Mouse (Mus musculus) liver, embryonic 16.5 days (tissue): Measurements from ENCODE around the gene Prdm11. TPM values are rescaled to one million over a fixed set of nuclear protein-coding genes. Genes with fewer than 3 reads are reported as not detected.

Experiments used
- ATAC-seq: fragments of 200-750 bp; cut with Nextera tagmentation; 2 replicates; pipeline ENCODE4 v1.8.0; 2017; ENCODE audit warnings: low read depth, mild to moderate bottlenecking, moderate number of reproducible peaks, moderate library complexity
- H3K27ac ChIP-seq: fragments of 300-500 bp; sonication (generic); 2 replicates; pipeline ENCODE4 v1.5.1; 2014; ENCODE audit warnings: mild to moderate bottlenecking, low read length
- H3K27me3 ChIP-seq: fragments of 300-500 bp; sonication (generic); 2 replicates; pipeline ENCODE4 v1.6.1; 2014; ENCODE audit warnings: low read depth, low read length, mixed read lengths; ENCODE audit not compliant: control insufficient read depth, insufficient read depth
- H3K36me3 ChIP-seq: fragments of 300-500 bp; sonication (generic); 2 replicates; pipeline ENCODE4 v1.6.1; 2014; ENCODE audit warnings: mild to moderate bottlenecking; ENCODE audit not compliant: control insufficient read depth, insufficient read depth
- H3K4me1 ChIP-seq: fragments of 300-500 bp; sonication (generic); 2 replicates; pipeline ENCODE4 v1.6.1; 2014; ENCODE audit warnings: low read depth, low read length, mixed read lengths; ENCODE audit not compliant: control insufficient read depth
- H3K4me2 ChIP-seq: fragments of 300-500 bp; sonication (generic); 2 replicates; pipeline ENCODE4 v1.6.1; 2014; ENCODE audit warnings: low read depth, low read length, mixed read lengths
- H3K4me3 ChIP-seq: fragments of 300-500 bp; sonication (generic); 2 replicates; pipeline ENCODE4 v1.5.1; 2014; ENCODE audit warnings: low read depth, mild to moderate bottlenecking, low read length
- H3K9ac ChIP-seq: fragments of 300-500 bp; sonication (generic); 2 replicates; pipeline ENCODE4 v1.6.1; 2014; ENCODE audit warnings: low read depth, low read length
- H3K9me3 ChIP-seq: fragments of 300-500 bp; sonication (generic); replicated peaks from 2 replicates; pipeline ENCODE4 v1.6.1; 2016; ENCODE audit warnings: low read length; ENCODE audit not compliant: control insufficient read depth
- WGBS: fragments of 180-500 bp; shearing (Covaris S2); extraction: QIAGEN DNeasy Blood & Tissue Kit; methylation state at CpG from one replicate; pipeline ENCODE4 v1.1.7; 2014; ENCODE audit not compliant: insufficient replicate concordance; 5-methylcytosine and 5-hydroxymethylcytosine counted together
- polyA plus RNA-seq: library from polyadenylated mRNA; unstranded; fragments of >200 nt; fragmentation: Nextera tagmentation; extraction: Ambion mirVana; gene quantifications from 2 replicates; pipeline ENCODE4 v1.2.1, GENCODE M21; 2015

The Prdm11 gene
- polyA plus RNA-seq, 1 experiment from 2014 or later = 1.2 TPM

GRCm38 (mm10) chr2:93039706-93040105 is 6.3 kb downstream of the Prdm11 start:
- Histone ChIP-seq H3K9me3 (no peaks in the 10 kb centered on the region), H3K4me2 (no peak overlapping the region), H3K27me3 (no peaks in the 10 kb centered on the region), H3K36me3 (no peaks in the 10 kb centered on the region), H3K27ac (no peak overlapping the region), H3K9ac (no peak overlapping the region), H3K4me3 (no peak overlapping the region), H3K4me1 (peaks cover 8% of the 10 kb centered on the region)
- 74% methylated on average over 5 of the region's 5 CpGs for WGBS
- ATAC-seq = no peak

- Histone ChIP-seq H3K4me3 (no peak overlapping the region), H3K4me2 (no peak overlapping the region), H3K9ac (no peak overlapping the region), H3K9me3 (no peaks in the 10 kb centered on the region), H3K27ac (no peak overlapping the region), H3K27me3 (no peaks in the 10 kb centered on the region), H3K36me3 (no peaks in the 10 kb centered on the region), H3K4me1 (peaks cover 6% of the 10 kb centered on the region)
- WGBS = 40% methylated on average over 3 of the region's 3 CpGs
- ATAC-seq = no peak
These were observed 6.9 kb downstream of the Prdm11 start for GRCm38 (mm10) chr2:93039043-93039442.

- peaks cover 3% of the 10 kb centered on the region for H3K4me1 ChIP-seq
- WGBS = 38% methylated on average over 7 of the region's 7 CpGs
- H3K27me3 ChIP-seq = no peaks in the 10 kb centered on the region
- H3K27ac ChIP-seq = no peak overlapping the region
- ATAC-seq = 0 out of 2 replicates have a peak, but pooled peaks have one; percentile 24
- no peak overlapping the region for H3K4me3 ChIP-seq
- H3K4me2 ChIP-seq = no peak overlapping the region
- H3K36me3 ChIP-seq = no peaks in the 10 kb centered on the region
- no peak overlapping the region for H3K9ac ChIP-seq
- H3K9me3 ChIP-seq = no peaks in the 10 kb centered on the region
These were observed 10.3 kb downstream of the Prdm11 start for GRCm38 (mm10) chr2:93035631-93036030.

- no peaks in the 10 kb centered on the region for H3K27me3 ChIP-seq
- H3K9me3 ChIP-seq = no peaks in the 10 kb centered on the region
- no peak for ATAC-seq
- no peak overlapping the region for H3K4me3 ChIP-seq
- 77% methylated on average over 11 of the region's 11 CpGs for WGBS
- H3K4me1 ChIP-seq = peaks cover 3% of the 10 kb centered on the region
- H3K4me2 ChIP-seq = no peak overlapping the region
- no peak overlapping the region for H3K9ac ChIP-seq
- no peak overlapping the region for H3K27ac ChIP-seq
- no peaks in the 10 kb centered on the region for H3K36me3 ChIP-seq
These were observed 13.3 kb downstream of the Prdm11 start for GRCm38 (mm10) chr2:93032651-93033050.

- Histone ChIP-seq H3K4me2 (no peak overlapping the region), H3K9ac (no peak overlapping the region), H3K27ac (no peak overlapping the region), H3K36me3 (no peaks in the 10 kb centered on the region), H3K4me1 (peaks cover 3% of the 10 kb centered on the region), H3K27me3 (no peaks in the 10 kb centered on the region), H3K4me3 (no peak overlapping the region), H3K9me3 (no peaks in the 10 kb centered on the region)
- no peak for ATAC-seq
- WGBS = 85% methylated on average over 8 of the region's 8 CpGs
These were observed 13.9 kb downstream of the Prdm11 start for GRCm38 (mm10) chr2:93032049-93032448.

GRCm38 (mm10) chr2:93031021-93031420 is 14.9 kb downstream of the Prdm11 start:
- Histone ChIP-seq H3K27ac (no peak overlapping the region), H3K36me3 (no peaks in the 10 kb centered on the region), H3K4me2 (no peak overlapping the region), H3K4me1 (peaks cover 3% of the 10 kb centered on the region), H3K4me3 (no peak overlapping the region), H3K27me3 (no peaks in the 10 kb centered on the region), H3K9ac (no peak overlapping the region), H3K9me3 (no peaks in the 10 kb centered on the region)
- 65% methylated on average over 9 of the region's 9 CpGs for WGBS
- ATAC-seq = no peak

GRCm38 (mm10) chr2:93030101-93030500 is 15.9 kb downstream of the Prdm11 start:
- Histone ChIP-seq H3K4me1 (no peaks in the 10 kb centered on the region; the same call in 1 of the 2 replicates), H3K4me2 (no peak overlapping the region), H3K9ac (no peak overlapping the region), H3K4me3 (no peak overlapping the region), H3K9me3 (no peaks in the 10 kb centered on the region), H3K36me3 (no peaks in the 10 kb centered on the region), H3K27ac (no peak overlapping the region), H3K27me3 (no peaks in the 10 kb centered on the region)
- ATAC-seq = no peak
- 30% methylated on average over 6 of the region's 6 CpGs for WGBS

GRCm38 (mm10) chr2:93029267-93030060 is 16.5 kb downstream of the Prdm11 start:
- ATAC-seq = no peak
- no peaks in the 10 kb centered on the region; the same call in 1 of the 2 replicates for H3K4me1 ChIP-seq
- no peak overlapping the region for H3K4me3 ChIP-seq
- H3K9me3 ChIP-seq = no peaks in the 10 kb centered on the region
- H3K9ac ChIP-seq = no peak overlapping the region
- H3K4me2 ChIP-seq = no peak overlapping the region
- no peaks in the 10 kb centered on the region for H3K36me3 ChIP-seq
- 25% methylated on average over 14 of the region's 14 CpGs for WGBS
- no peak overlapping the region for H3K27ac ChIP-seq
- no peaks in the 10 kb centered on the region for H3K27me3 ChIP-seq

- Histone ChIP-seq H3K9me3 (no peaks in the 10 kb centered on the region), H3K36me3 (no peaks in the 10 kb centered on the region), H3K4me2 (no peak overlapping the region), H3K4me3 (no peak overlapping the region), H3K9ac (no peak overlapping the region), H3K27me3 (no peaks in the 10 kb centered on the region), H3K27ac (no peak overlapping the region), H3K4me1 (no peaks in the 10 kb centered on the region; the same call in 1 of the 2 replicates)
- WGBS = 50% methylated on average over 6 of the region's 6 CpGs
- no peak for ATAC-seq
These were observed 17.1 kb downstream of the Prdm11 start for GRCm38 (mm10) chr2:93028865-93029264.
